Mouse (Mus musculus): ENCODE data around the gene Gm45711. TPM values are rescaled to one million over a fixed set of nuclear protein-coding genes. Genes with fewer than 3 reads are reported as not detected.

The Gm45711 gene
- polyA plus RNA-seq, 1 experiment from 2014 or later, result not detected

DNA sequence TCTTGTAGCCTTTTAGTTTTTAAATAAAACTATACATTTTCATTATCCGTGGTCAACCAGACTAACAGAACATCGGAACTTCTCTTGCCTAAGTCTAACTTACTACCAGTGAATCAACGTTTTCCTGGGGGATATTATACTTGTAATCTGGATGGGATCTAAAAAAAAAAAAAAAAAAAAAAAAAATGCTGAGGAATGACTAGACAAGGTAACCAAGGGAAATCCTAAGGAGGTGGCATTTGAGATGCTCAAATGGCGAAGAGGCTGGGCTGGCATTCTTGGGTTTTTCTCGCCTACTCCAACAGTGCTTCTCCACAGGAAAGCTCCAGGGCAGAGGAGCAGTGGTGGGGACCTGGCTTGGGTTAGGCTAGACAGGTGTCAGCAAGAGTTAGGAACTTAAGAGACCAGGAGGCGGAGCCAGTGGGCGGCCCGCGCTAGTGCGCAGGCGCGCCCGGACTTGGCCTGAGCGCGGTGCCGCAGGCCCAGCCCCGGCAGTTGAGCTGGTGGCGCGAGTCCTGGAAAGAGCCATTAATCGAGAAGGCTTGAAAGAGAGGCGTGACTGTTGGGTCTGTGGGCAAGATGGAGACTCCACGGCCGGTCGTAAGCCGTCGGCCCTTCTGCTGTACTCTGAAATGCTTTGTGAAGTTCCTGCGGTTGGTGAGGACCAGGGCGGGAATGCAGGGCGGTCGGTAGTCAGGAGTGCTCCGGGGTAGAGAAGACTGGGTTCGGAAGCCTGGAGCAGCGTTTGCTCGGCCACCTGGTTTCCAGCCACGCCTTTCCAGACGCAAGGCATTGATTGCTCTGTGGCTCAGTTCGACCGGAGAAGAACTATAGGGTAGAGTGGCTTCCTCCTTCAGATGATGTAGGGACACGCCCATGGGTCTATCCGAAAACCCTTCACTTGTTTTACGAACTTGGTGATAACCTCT, 59.2 kb downstream of the Gm45711 start, which contains the start of gene Cklf:
Gene Cklf, plus strand, starts transcription at position 423 of the 929 bp plus-strand sequence.
- H3K4me3 ChIP-seq (ENCODE audit: low read length), result peak within 1 kb of the TSS; percentile 88
- peaks cover 13% of the 10 kb centered on the region for H3K4me1 ChIP-seq (ENCODE audit: control insufficient read depth, insufficient read depth, low read length)
- H3K36me3 ChIP-seq (ENCODE audit: control insufficient read depth, insufficient read depth), result no peaks in the 10 kb centered on the region
- H3K27ac ChIP-seq (ENCODE audit: low read length), result peak within 1 kb of the TSS; percentile 81
- peak within 1 kb of the TSS; percentile 88 for H3K9ac ChIP-seq (ENCODE audit: low read length)
- H3K27me3 ChIP-seq (ENCODE audit: control insufficient read depth, insufficient read depth, low read length), result no peaks in the 10 kb centered on the region
- peak; percentile 83 for ATAC-seq (replicated peaks; ENCODE audit: extremely low read depth, insufficient read depth, low FRiP score)
- peak within 1 kb of the TSS; percentile 70 for H3K4me2 ChIP-seq (ENCODE audit: low read depth, low read length)
- 4% methylated on average over 41 of the region's 41 CpGs for WGBS
- H3K9me3 ChIP-seq (replicated peaks; ENCODE audit: control insufficient read depth, low read length), result no peaks in the 10 kb centered on the region

DNA sequence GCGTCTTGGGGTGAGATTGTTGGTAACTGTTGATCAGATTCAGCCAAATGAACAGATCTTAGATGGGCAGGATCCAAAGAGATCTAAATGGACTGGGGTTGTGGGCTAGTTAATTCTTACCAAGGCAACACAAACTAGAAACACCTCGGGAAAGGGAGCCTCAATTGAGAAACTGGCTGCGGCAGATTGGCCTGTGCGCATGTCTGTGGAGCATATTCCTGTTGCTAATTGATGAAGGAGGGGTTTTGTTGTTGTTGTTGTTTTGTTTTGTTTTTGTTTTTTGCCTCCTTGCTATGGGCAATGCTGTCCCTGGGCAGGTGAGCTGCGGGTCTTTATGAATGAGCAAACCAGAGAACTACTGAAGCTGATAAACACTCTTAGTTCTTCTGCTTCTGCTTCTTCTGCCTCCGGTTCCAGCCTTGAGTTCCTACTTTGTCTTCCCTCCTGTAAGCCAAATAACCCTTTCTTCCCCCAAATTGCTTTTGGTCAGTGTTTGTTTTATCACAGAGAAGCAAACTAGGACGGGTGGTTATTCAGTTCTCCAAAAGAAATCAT, 60.4 kb downstream of the Gm45711 start:
- H3K27me3 ChIP-seq (ENCODE audit: control insufficient read depth, insufficient read depth, low read length), result no peaks in the 10 kb centered on the region
- 77% methylated on average over 7 of the region's 7 CpGs for WGBS
- H3K4me3 ChIP-seq (ENCODE audit: low read length), result no peak overlapping the region
- no peaks in the 10 kb centered on the region for H3K36me3 ChIP-seq (ENCODE audit: control insufficient read depth, insufficient read depth)
- peaks cover 13% of the 10 kb centered on the region for H3K4me1 ChIP-seq (ENCODE audit: control insufficient read depth, insufficient read depth, low read length)
- ATAC-seq (replicated peaks; ENCODE audit: extremely low read depth, insufficient read depth, low FRiP score), result no peak
- H3K27ac ChIP-seq (ENCODE audit: low read length), result no peak overlapping the region
- H3K9ac ChIP-seq (ENCODE audit: low read length), result no peak overlapping the region
- H3K9me3 ChIP-seq (replicated peaks; ENCODE audit: control insufficient read depth, low read length), result no peaks in the 10 kb centered on the region
- no peak overlapping the region for H3K4me2 ChIP-seq (ENCODE audit: low read depth, low read length)

DNA sequence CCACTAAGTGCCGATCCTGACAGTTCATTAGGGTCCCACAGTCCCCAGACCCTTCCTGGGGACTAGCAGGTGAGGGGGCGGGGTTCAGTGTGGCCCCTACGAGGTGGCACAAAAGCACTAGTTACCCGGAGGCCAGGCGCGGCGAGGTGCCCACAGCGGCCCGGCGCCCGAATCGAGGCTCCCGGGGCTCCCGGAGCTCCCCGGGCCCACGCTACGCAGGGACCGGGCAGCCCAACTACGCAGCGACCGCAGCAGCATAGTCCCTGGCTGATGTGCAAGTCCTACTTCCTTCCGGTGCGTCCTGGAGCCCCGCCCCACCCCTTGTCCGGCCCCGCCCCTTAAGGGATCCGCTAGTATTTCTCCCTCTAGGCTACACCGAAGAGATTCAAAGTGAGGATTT, 61.6 kb downstream of the Gm45711 start, which contains the start of gene Tk2:
Gene Tk2, minus strand, starts transcription at position 283 of the 400 bp plus-strand sequence.
- WGBS, result under 1% methylated on average over 28 of the region's 28 CpGs
- Histone ChIP-seq H3K4me3 (ENCODE audit: low read length) (peak within 1 kb of the TSS; percentile 82), H3K27ac (ENCODE audit: low read length) (peak within 1 kb of the TSS; percentile 6; the same call in 1 of the 2 replicates)

DNA sequence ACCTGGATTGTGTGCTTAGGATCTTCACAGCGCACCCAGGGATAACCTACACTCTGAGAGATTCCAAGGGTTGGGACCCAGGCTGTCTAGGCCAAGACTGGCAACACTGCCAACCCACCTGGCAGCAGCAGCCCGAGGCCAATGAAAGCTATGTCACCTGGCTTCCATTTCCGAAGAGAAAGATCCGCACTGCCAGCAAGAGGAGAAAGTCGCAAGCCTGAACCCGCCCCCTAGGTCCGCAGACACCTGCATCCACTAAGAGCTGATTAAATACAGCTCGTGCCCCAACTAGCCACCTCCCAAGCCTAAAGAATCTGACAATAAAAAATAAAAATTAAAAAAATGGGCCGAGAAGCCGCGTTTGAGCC, 62.0 kb downstream of the Gm45711 start:
- 4% methylated on average over 11 of the region's 11 CpGs for WGBS
- no peak for ATAC-seq (replicated peaks; ENCODE audit: extremely low read depth, insufficient read depth, low FRiP score)

More for the DNA sequence above, 61.6 kb downstream of the Gm45711 start, which contains the start of gene Tk2:
- H3K9me3 ChIP-seq (replicated peaks; ENCODE audit: control insufficient read depth, low read length), result no peaks in the 10 kb centered on the region
- H3K4me2 ChIP-seq (ENCODE audit: low read depth, low read length), result peak within 1 kb of the TSS; percentile 68
- no peaks in the 10 kb centered on the region for H3K36me3 ChIP-seq (ENCODE audit: control insufficient read depth, insufficient read depth)
- ATAC-seq (replicated peaks; ENCODE audit: extremely low read depth, insufficient read depth, low FRiP score), result peak; percentile 81
- peak within 1 kb of the TSS; percentile 83 for H3K9ac ChIP-seq (ENCODE audit: low read length)
- H3K4me1 ChIP-seq (ENCODE audit: control insufficient read depth, insufficient read depth, low read length), result peaks cover 13% of the 10 kb centered on the region
- H3K27me3 ChIP-seq (ENCODE audit: control insufficient read depth, insufficient read depth, low read length), result no peaks in the 10 kb centered on the region

DNA sequence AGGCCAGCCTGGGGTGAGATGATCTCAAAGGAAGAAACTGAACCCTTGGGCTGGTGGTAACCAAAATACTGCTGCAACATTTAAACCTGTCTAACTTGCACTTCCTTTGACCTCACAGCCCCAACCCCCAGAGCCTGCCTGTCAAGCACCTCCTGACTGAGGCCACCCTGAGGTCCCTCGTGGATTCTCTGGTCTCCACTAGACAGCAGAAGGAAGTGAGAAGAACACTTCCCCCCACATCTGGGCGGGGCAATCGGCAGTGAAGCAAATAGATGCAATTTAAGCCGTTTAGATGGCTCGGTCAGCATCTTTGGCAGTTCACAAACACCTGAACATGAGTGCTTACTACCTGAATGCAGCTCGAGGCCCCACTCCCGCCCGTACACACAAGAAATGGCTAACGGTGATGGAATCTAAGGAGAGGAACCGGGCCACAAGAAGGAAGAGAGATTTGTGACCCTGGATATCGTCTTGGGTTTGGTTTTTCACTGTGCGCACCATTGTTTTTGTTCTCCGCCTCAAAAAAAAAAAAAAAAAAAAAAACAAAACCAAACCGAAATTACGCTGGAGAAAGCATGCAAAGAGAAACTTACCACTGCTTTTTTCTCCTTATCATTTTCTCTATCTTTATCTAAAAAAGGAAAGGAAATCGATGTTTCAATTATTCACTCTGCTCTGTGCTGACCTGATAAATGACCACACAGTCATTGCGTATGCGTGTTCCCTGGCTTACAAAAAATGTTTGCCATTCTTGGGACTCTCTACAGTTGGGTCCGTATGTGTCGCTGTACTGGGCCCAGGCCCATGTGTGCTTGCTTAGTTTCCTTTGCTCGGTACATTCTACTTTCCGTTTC, 62.6 kb downstream of the Gm45711 start:
- Histone ChIP-seq H3K9me3 (replicated peaks; ENCODE audit: control insufficient read depth, low read length) (no peaks in the 10 kb centered on the region), H3K4me2 (ENCODE audit: low read depth, low read length) (peak overlapping the region; percentile 68), H3K9ac (ENCODE audit: low read length) (peak overlapping the region; percentile 83), H3K27ac (ENCODE audit: low read length) (no peak overlapping the region), H3K4me1 (ENCODE audit: control insufficient read depth, insufficient read depth, low read length) (peaks cover 13% of the 10 kb centered on the region), H3K36me3 (ENCODE audit: control insufficient read depth, insufficient read depth) (peaks cover 3% of the 10 kb centered on the region; the same call in 1 of the 2 replicates), H3K4me3 (ENCODE audit: low read length) (peak overlapping the region; percentile 82), H3K27me3 (ENCODE audit: control insufficient read depth, insufficient read depth, low read length) (no peaks in the 10 kb centered on the region)
- no peak for ATAC-seq (replicated peaks; ENCODE audit: extremely low read depth, insufficient read depth, low FRiP score)
- WGBS, result 65% methylated on average over 22 of the region's 22 CpGs

More for the DNA sequence above, 62.0 kb downstream of the Gm45711 start:
- Histone ChIP-seq H3K27me3 (ENCODE audit: control insufficient read depth, insufficient read depth, low read length) (no peaks in the 10 kb centered on the region), H3K27ac (ENCODE audit: low read length) (0 out of 2 replicates have a peak overlapping the region, but pooled peaks have one; percentile 4), H3K36me3 (ENCODE audit: control insufficient read depth, insufficient read depth) (peaks cover under 1% of the 10 kb centered on the region; the same call in 1 of the 2 replicates), H3K4me2 (ENCODE audit: low read depth, low read length) (peak overlapping the region; percentile 68), H3K9me3 (replicated peaks; ENCODE audit: control insufficient read depth, low read length) (no peaks in the 10 kb centered on the region), H3K4me1 (ENCODE audit: control insufficient read depth, insufficient read depth, low read length) (peaks cover 13% of the 10 kb centered on the region), H3K9ac (ENCODE audit: low read length) (peak overlapping the region; percentile 83), H3K4me3 (ENCODE audit: low read length) (peak overlapping the region; percentile 82)

DNA sequence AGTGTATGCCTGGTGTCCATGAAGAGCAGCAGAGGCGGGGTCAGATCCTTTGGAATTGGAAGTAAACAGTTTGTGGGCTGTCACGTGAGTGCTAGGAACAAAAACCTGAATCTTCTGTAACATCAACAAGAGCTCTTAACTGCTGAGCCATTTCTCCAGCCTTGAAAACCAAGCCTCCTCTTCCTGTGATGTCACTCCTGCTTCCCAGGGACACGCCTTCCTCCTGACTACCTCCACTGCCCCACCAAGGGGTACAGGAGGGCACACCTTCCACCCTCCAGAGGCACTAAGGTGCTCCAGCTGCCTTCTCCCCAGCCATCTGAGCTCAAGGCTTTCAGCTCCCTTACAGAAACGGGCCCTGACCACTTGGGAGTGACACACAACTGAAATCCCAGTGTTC, 63.3 kb downstream of the Gm45711 start:
- Histone ChIP-seq H3K4me2 (ENCODE audit: low read depth, low read length) (no peak overlapping the region), H3K36me3 (ENCODE audit: control insufficient read depth, insufficient read depth) (peaks cover 3% of the 10 kb centered on the region; the same call in 1 of the 2 replicates), H3K27me3 (ENCODE audit: control insufficient read depth, insufficient read depth, low read length) (no peaks in the 10 kb centered on the region), H3K4me1 (ENCODE audit: control insufficient read depth, insufficient read depth, low read length) (peaks cover 11% of the 10 kb centered on the region), H3K27ac (ENCODE audit: low read length) (no peak overlapping the region), H3K9me3 (replicated peaks; ENCODE audit: control insufficient read depth, low read length) (no peaks in the 10 kb centered on the region), H3K4me3 (ENCODE audit: low read length) (no peak overlapping the region), H3K9ac (ENCODE audit: low read length) (no peak overlapping the region)
- ATAC-seq (replicated peaks; ENCODE audit: extremely low read depth, insufficient read depth, low FRiP score), result no peak
- 82% methylated on average over 4 of the region's 4 CpGs for WGBS

GRCm38 (mm10) chr8:104242038-104242644, 67.7 kb downstream of the Gm45711 start:
- Histone ChIP-seq H3K4me1 (ENCODE audit: control insufficient read depth, insufficient read depth, low read length) (peaks cover 2% of the 10 kb centered on the region), H3K27me3 (ENCODE audit: control insufficient read depth, insufficient read depth, low read length) (no peaks in the 10 kb centered on the region), H3K9ac (ENCODE audit: low read length) (no peak overlapping the region), H3K4me2 (ENCODE audit: low read depth, low read length) (no peak overlapping the region), H3K36me3 (ENCODE audit: control insufficient read depth, insufficient read depth) (peaks cover 16% of the 10 kb centered on the region), H3K27ac (ENCODE audit: low read length) (no peak overlapping the region), H3K9me3 (replicated peaks; ENCODE audit: control insufficient read depth, low read length) (no peaks in the 10 kb centered on the region), H3K4me3 (ENCODE audit: low read length) (no peak overlapping the region)
- 70% methylated on average over 12 of the region's 12 CpGs for WGBS
- ATAC-seq (replicated peaks; ENCODE audit: extremely low read depth, insufficient read depth, low FRiP score), result no peak

DNA sequence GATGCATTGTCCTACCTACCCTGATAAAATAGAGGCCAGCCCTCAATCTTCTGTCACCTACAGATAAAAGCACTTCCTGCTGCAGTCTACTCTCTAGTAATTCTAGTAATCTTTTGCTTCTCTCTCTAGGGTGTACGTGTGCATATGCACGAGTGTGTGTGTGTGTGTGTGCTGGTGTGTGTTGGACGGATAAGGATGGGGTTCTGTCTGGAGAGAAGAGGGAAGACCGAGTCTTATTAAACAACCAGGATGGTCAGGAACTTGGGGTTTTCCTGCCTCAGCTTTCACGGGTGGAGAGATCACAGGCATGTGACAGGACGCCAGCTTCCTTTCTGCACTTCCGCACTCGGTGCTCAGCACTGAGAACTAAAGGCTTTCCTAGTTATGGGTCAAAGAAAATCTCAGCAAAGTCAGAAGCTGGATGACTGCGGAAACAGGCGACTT, 70.4 kb downstream of the Gm45711 start:
- ATAC-seq (replicated peaks; ENCODE audit: extremely low read depth, insufficient read depth, low FRiP score), result 0 out of 2 replicates have a peak, but pooled peaks have one; percentile 23
- Histone ChIP-seq H3K4me1 (ENCODE audit: control insufficient read depth, insufficient read depth, low read length) (no peaks in the 10 kb centered on the region), H3K9ac (ENCODE audit: low read length) (no peak overlapping the region), H3K27ac (ENCODE audit: low read length) (no peak overlapping the region), H3K36me3 (ENCODE audit: control insufficient read depth, insufficient read depth) (peaks cover 16% of the 10 kb centered on the region), H3K4me2 (ENCODE audit: low read depth, low read length) (no peak overlapping the region), H3K4me3 (ENCODE audit: low read length) (no peak overlapping the region), H3K27me3 (ENCODE audit: control insufficient read depth, insufficient read depth, low read length) (no peaks in the 10 kb centered on the region), H3K9me3 (replicated peaks; ENCODE audit: control insufficient read depth, low read length) (no peaks in the 10 kb centered on the region)
- 71% methylated on average over 10 of the region's 10 CpGs for WGBS
